Mouse (Mus musculus) CH12F3 (cell line): ENCODE data around the gene Pbx1.

Source experiments
- in situ Hi-C: fragments of 300-500 bp; cut with MboI; formaldehyde crosslinking; loops from 2 replicates; pipeline ENCODE4 v1.14.3; 2020; ENCODE audit warnings: low sequenced_read_pairs

Gene Pbx1

GRCm38 (mm10) chr1:168274296-168274695, 157.8 kb downstream of the Pbx1 start:
- in situ Hi-C loops = no loop called here

- in situ Hi-C loops = no loop called here
Measured at GRCm38 (mm10) chr1:168272091-168272490, 160.0 kb downstream of the Pbx1 start.

- in situ Hi-C loops = no loop called here
Measured at GRCm38 (mm10) chr1:168271207-168271606, 160.9 kb downstream of the Pbx1 start.

GRCm38 (mm10) chr1:168268751-168269623, 163.1 kb downstream of the Pbx1 start:
- in situ Hi-C loops = no loop called here

- in situ Hi-C loops = no loop called here
Measured at GRCm38 (mm10) chr1:168268224-168268623, 163.8 kb downstream of the Pbx1 start.

- in situ Hi-C loops = no loop called here
Measured at GRCm38 (mm10) chr1:168265594-168266390, 166.3 kb downstream of the Pbx1 start.

GRCm38 (mm10) chr1:168265090-168265489, 167.0 kb downstream of the Pbx1 start:
- in situ Hi-C loops = no loop called here

GRCm38 (mm10) chr1:168260391-168260790, 171.7 kb downstream of the Pbx1 start:
- in situ Hi-C loops = no loop called here

- in situ Hi-C loops = no loop called here
Measured at GRCm38 (mm10) chr1:168258856-168259255, 173.2 kb downstream of the Pbx1 start.

GRCm38 (mm10) chr1:168255347-168255908, 176.6 kb downstream of the Pbx1 start:
- in situ Hi-C loops = no loop called here

- in situ Hi-C loops = no loop called here
Measured at GRCm38 (mm10) chr1:168246968-168247724, 184.9 kb downstream of the Pbx1 start.

GRCm38 (mm10) chr1:168245539-168245938, 186.5 kb downstream of the Pbx1 start:
- in situ Hi-C loops = no loop called here

GRCm38 (mm10) chr1:168243759-168244158, 188.3 kb downstream of the Pbx1 start:
- in situ Hi-C loops = no loop called here

- in situ Hi-C loops = no loop called here
Measured at GRCm38 (mm10) chr1:168243068-168243467, 189.0 kb downstream of the Pbx1 start.

- in situ Hi-C loops = no loop called here
Measured at GRCm38 (mm10) chr1:168241316-168241715, 190.8 kb downstream of the Pbx1 start.

- in situ Hi-C loops = no loop called here
Measured at GRCm38 (mm10) chr1:168240846-168241245, 191.2 kb downstream of the Pbx1 start.

- in situ Hi-C loops = no loop called here
Measured at GRCm38 (mm10) chr1:168240386-168240785, 191.7 kb downstream of the Pbx1 start.

GRCm38 (mm10) chr1:168236101-168236500, 196.0 kb downstream of the Pbx1 start:
- in situ Hi-C loops = no loop called here

GRCm38 (mm10) chr1:168234355-168234754, 197.7 kb downstream of the Pbx1 start:
- in situ Hi-C loops = no loop called here

- in situ Hi-C loops = no loop called here
Measured at GRCm38 (mm10) chr1:168233182-168233581, 198.9 kb downstream of the Pbx1 start.
